Mouse (Mus musculus) cerebellum, adult 9-10 months (tissue): Measurements from ENCODE around the gene Smad6.

ENCODE experiments used
- DNase-seq: peaks from one replicate; pipeline ENCODE4 v3.0.0; 2022

Gene Smad6

GRCm38 (mm10) chr9:63909618-63910017, 112.2 kb downstream of the Smad6 start:
- peak; percentile 39 for DNase-seq

GRCm38 (mm10) chr9:63904543-63904942, 117.3 kb downstream of the Smad6 start:
- DNase-seq: no peak
